Mouse (Mus musculus): ENCODE data around the gene Hypm. TPM values are rescaled to one million over a fixed set of nuclear protein-coding genes. Genes with fewer than 3 reads are reported as not detected.

Hypm gene
- not detected in 2 replicates for polyA plus RNA-seq (2012; rRNA removed)

DNA sequence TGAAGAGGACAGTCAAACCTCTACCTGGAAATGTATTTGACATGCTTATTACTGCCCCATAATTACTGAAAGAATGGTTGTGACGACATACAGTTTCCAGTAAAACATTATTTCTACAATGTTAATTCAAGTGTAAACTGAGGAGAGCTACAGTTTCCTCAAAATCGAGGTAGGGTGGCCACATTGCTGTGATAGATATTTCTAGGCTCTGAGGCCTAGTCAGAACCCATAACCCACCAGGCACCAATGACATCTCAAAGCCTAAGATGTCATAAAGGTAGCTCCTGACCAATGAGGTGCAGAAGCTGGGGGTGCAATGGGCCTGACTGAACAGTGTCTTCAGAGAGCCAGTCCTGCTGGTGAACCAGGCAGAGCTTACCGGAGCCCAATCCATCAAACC lies at the start of gene Hypm:
Gene Hypm, plus strand, starts transcription at position 301 of the 400 bp plus-strand sequence.

DNA sequence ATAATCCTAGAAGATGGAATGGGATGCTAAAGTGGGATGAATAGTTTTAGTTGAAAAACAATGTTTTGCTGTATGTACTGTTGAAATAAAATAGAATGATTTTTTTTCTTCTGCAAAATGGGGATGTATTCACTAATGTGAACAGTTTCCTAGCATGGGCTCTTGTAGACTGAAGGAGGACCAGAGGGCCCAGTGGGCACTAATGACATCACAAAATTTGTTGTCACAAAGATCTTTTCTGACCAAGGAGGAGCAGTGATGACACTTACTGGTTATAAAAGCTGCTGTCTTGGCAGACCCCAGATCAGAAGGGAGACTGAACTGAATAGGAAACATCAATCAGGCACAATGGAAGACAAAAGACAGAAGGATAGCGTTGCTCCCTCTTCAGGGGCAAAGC lies 2.7 kb downstream of the Hypm start, which contains the start of gene H2al3:
Gene H2al3, plus strand, starts transcription at position 301 of the 400 bp plus-strand sequence.

DNA sequence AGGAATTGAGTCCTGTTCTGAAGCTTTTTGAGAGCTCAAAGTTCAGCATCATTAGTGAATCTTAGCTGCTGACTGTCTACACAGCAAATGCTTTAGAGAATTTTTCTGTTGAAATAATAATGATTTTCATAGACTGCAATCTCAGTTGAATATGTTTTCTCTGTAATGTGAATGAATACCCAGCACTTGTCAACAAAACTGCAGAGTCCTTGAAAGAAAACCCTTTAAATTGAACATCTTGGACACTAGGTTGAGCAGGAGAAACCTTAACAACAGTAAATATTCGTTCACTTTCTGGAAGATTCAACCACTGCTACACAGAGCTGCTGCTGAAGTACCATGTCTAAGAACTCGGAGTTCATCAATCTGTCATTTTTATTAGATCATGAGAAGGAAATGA lies 38.6 kb downstream of the Hypm start, which contains the start of gene Sytl5:
Gene Sytl5, plus strand, starts transcription at position 301 of the 400 bp plus-strand sequence.

Other genes starting within 250 kb of the Hypm start
- 5.1 and 6.2 TPM in 2 replicates for gene Dynlt3, start 183.9 kb upstream of the Hypm start, polyA plus RNA-seq (2012; rRNA removed)
- not detected in 2 replicates for gene H2al3, start 2.8 kb downstream of the Hypm start, polyA plus RNA-seq (2012; rRNA removed)
- gene Sytl5, start 38.7 kb downstream of the Hypm start, polyA plus RNA-seq (2012; rRNA removed) = 0.10 and 0.12 TPM in 2 replicates

Data from colon, adult 2 months (tissue).